8 mouse cellular contexts compared by ENCODE assay signal in genomic region chr13:48869600-48869949, GRCm38 (mm10). TPM values are rescaled to one million over a fixed set of nuclear protein-coding genes. Genes with fewer than 3 reads are reported as not detected.
A peak's percentile ranks its signal among the peaks of the same experiment; 100 is the strongest.
DNase-seq lines count a peak whose midpoint lies in the region; ATAC-seq lines count a peak whose summit lies in the region.

No protein-coding gene starts in this region.

- peak overlapping the region; percentile 91 for H3K4me3 ChIP-seq in heart, embryonic 15.5 days
- H3K4me3 ChIP-seq in hindbrain, embryonic 14.5 days (replicated peaks; ENCODE audit: low read length) = peak overlapping the region; percentile 96
- peak overlapping the region; percentile 81 for H3K4me3 ChIP-seq in lung, embryonic 15.5 days

- no peak for ATAC-seq in heart, embryonic 15.5 days (replicated peaks; ENCODE audit: insufficient number of reproducible peaks, insufficient read depth, low FRiP score, low read depth)
- ATAC-seq in hindbrain, embryonic 14.5 days (ENCODE audit: low FRiP score) = no peak
- ATAC-seq in lung, embryonic 15.5 days (ENCODE audit: borderline replicate concordance, extremely low read depth, low FRiP score, low TSS enrichment) = no peak
- no peak for ATAC-seq in cerebellum, adult (ENCODE audit: insufficient number of reproducible peaks, low FRiP score, low TSS enrichment)

- no peaks in the 10 kb centered on the region for H3K36me3 ChIP-seq in heart, embryonic 15.5 days
- no peaks in the 10 kb centered on the region for H3K36me3 ChIP-seq in hindbrain, embryonic 14.5 days (replicated peaks; ENCODE audit: control insufficient read depth, insufficient read depth)
- H3K36me3 ChIP-seq in lung, embryonic 15.5 days = no peaks in the 10 kb centered on the region

- no peak for DNase-seq in heart, adult 8-10 months (ENCODE audit: low spot score)
- peak; percentile 60 for DNase-seq in adipocyte (ENCODE audit: low spot score)
- DNase-seq in hindbrain, embryonic 14.5 days (ENCODE audit: low spot score) = no peak
- no peak for DNase-seq in thymus, postnatal 0 days (ENCODE audit: low spot score)
- DNase-seq in yolk sac, embryonic 10.5 days (ENCODE audit: low spot score) = no peak

- no peaks in the 10 kb centered on the region for H3K9me3 ChIP-seq in heart, embryonic 15.5 days (replicated peaks)
- H3K9me3 ChIP-seq in hindbrain, embryonic 14.5 days (ENCODE audit: control insufficient read depth, low read length) = no peaks in the 10 kb centered on the region
- no peaks in the 10 kb centered on the region for H3K9me3 ChIP-seq in lung, embryonic 15.5 days

- H3K9ac ChIP-seq in heart, embryonic 15.5 days = peak overlapping the region; percentile 98
- H3K9ac ChIP-seq in hindbrain, embryonic 14.5 days = peak overlapping the region; percentile 95
- peak overlapping the region; percentile 96 for H3K9ac ChIP-seq in lung, embryonic 15.5 days

- peaks cover 58% of the 10 kb centered on the region for H3K4me1 ChIP-seq in heart, embryonic 15.5 days (replicated peaks)
- H3K4me1 ChIP-seq in hindbrain, embryonic 14.5 days (replicated peaks; ENCODE audit: control insufficient read depth, insufficient read depth, low read length) = peaks cover 32% of the 10 kb centered on the region
- peaks cover 42% of the 10 kb centered on the region for H3K4me1 ChIP-seq in lung, embryonic 15.5 days

- no peaks in the 10 kb centered on the region for H3K27me3 ChIP-seq in heart, embryonic 15.5 days
- no peaks in the 10 kb centered on the region for H3K27me3 ChIP-seq in hindbrain, embryonic 14.5 days (ENCODE audit: control insufficient read depth, insufficient read depth, low read length)
- H3K27me3 ChIP-seq in lung, embryonic 15.5 days = no peaks in the 10 kb centered on the region

- peak overlapping the region; percentile 77 for H3K4me2 ChIP-seq in heart, embryonic 15.5 days
- H3K4me2 ChIP-seq in hindbrain, embryonic 14.5 days (replicated peaks) = peak overlapping the region; percentile 93
- peak overlapping the region; percentile 61 for H3K4me2 ChIP-seq in lung, embryonic 15.5 days

- WGBS in heart, embryonic 15.5 days = 13% methylated on average over 5 of the region's 5 CpGs
- 8% methylated on average over 5 of the region's 5 CpGs for WGBS in hindbrain, embryonic 14.5 days
- WGBS in lung, embryonic 15.5 days = 6% methylated on average over 5 of the region's 5 CpGs

- H3K27ac ChIP-seq in heart, embryonic 15.5 days = peak overlapping the region; percentile 84
- peak overlapping the region; percentile 83; the same call in 1 of the 2 replicates for H3K27ac ChIP-seq in hindbrain, embryonic 14.5 days
- peak overlapping the region; percentile 85 for H3K27ac ChIP-seq in lung, embryonic 15.5 days

RNA-seq across cellular contexts. Expression of gene Phf2, which starts 1.3 kb away (rescaled TPM):
- polyA plus RNA-seq in heart, embryonic 15.5 days (2015; fragmentation: Nextera tagmentation; extraction: Ambion mirVana) = 3.4 and 5.1 TPM in 2 replicates
- 10 to 100 TPM; 26.8 to 31.5 (median 29.9) TPM for total RNA-seq in heart, adult 8-10 months (2022)
- 10.8 and 11.2 TPM in 2 replicates for polyA plus RNA-seq in hindbrain, embryonic 14.5 days (2014; fragmentation: Nextera tagmentation; extraction: Ambion mirVana)
- 8.0 and 8.3 TPM in 2 replicates for polyA plus RNA-seq in lung, embryonic 15.5 days (2015; fragmentation: Nextera tagmentation; extraction: Ambion mirVana)
- 11.9 and 13.0 TPM in 2 replicates for polyA plus RNA-seq in thymus, postnatal 0 days (2015; fragmentation: Nextera tagmentation; extraction: Ambion mirVana)
